Mouse (Mus musculus) testis, adult 2 months (tissue): Measurements from ENCODE around the gene Pepd.

Experiments used
- CTCF ChIP-seq: fragments of 200-500 bp; IDR thresholded peaks from 2 replicates; pipeline ENCODE4 v1.5.1; 2012; ENCODE audit warnings: low read depth, mild to moderate bottlenecking, inconsistent platforms, low read length, moderate library complexity; ENCODE audit not compliant: control insufficient read depth, insufficient read depth, insufficient replicate concordance
- POLR2A ChIP-seq: fragments of 200-500 bp; IDR thresholded peaks from 2 replicates; pipeline ENCODE4 v1.6.1; 2012; ENCODE audit warnings: low read depth, mild to moderate bottlenecking, inconsistent platforms, low read length, moderate library complexity; ENCODE audit not compliant: control insufficient read depth

DNA sequence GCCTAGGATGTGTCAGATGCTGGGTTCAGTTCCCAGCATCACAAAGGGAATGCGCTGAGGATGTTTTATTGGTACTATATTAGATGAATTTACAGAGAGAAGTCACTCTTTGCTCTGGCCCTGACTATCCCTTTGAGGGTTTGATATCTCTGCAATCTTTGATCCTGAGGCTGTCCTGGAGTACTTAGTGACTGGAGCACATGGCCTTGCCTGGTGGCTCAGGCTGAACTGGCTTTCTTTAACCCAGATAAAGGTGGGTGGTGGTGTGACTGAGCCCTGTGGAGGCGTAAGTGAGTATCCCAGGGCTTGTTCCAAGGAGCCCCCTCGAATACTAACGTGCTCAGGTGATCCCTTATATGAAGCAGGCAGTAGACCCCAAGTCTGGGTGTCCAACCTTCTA, 5.8 kb downstream of the Pepd start:
- no peak for TF ChIP-seq CTCF
- TF ChIP-seq POLR2A, result no peak
